ENCODE assay signal across 8 mouse cellular contexts in the genomic region with DNA sequence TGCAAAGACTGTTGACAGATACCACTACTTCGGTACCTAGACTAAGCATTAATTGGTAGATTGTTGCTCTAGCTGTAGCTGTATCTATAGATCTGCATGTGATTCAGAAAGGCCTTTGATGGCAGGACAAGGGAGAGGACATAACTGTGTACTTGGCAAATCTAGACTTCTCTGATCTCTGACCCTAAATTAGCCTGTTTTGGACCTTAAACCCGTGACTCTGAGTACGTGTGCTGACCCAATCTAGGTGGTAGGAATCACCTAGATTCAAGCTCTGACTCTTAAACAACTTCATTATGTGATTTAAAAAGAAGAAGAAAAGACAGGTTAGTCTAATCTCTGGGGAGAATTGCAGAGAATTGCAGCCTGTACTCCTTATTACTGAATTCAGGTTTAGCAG. TPM values are rescaled to one million over a fixed set of nuclear protein-coding genes. Genes with fewer than 3 reads are reported as not detected.
DNase-seq lines count a peak whose midpoint lies in the region; ATAC-seq and TF ChIP-seq lines count a peak whose summit lies in the region.

Gene Ppp2r1b (plus strand): TSS at position 221 of the 400 bp plus-strand sequence.

- H3K9ac ChIP-seq in heart, postnatal 0 days (replicated peaks; ENCODE audit: low read depth, low read length), result no peak within 1 kb of the TSS
- H3K9ac ChIP-seq in neural tube, embryonic 15.5 days (replicated peaks), result no peak within 1 kb of the TSS

- no peak within 1 kb of the TSS for H3K27ac ChIP-seq in left cerebral cortex, adult 2 months
- no peak within 1 kb of the TSS for H3K27ac ChIP-seq in bone marrow macrophage, adult 2 months (ENCODE audit: insufficient read depth, low read depth, low read length)
- no peak within 1 kb of the TSS for H3K27ac ChIP-seq in heart, postnatal 0 days (ENCODE audit: low read depth)
- no peak within 1 kb of the TSS for H3K27ac ChIP-seq in limb, embryonic 10.5 days
- no peak within 1 kb of the TSS for H3K27ac ChIP-seq in neural tube, embryonic 15.5 days (replicated peaks)

- H3K4me1 ChIP-seq in bone marrow macrophage, adult 2 months (ENCODE audit: control insufficient read depth, insufficient read depth, low read length), result peaks cover 15% of the 10 kb centered on the region
- H3K4me1 ChIP-seq in heart, postnatal 0 days (ENCODE audit: control insufficient read depth, insufficient read depth), result no peaks in the 10 kb centered on the region
- H3K4me1 ChIP-seq in limb, embryonic 10.5 days, result peaks cover 14% of the 10 kb centered on the region; the same call in 1 of the 2 replicates
- no peaks in the 10 kb centered on the region for H3K4me1 ChIP-seq in neural tube, embryonic 15.5 days

- TF ChIP-seq EP300 in heart, postnatal 0 days (IDR thresholded peaks at IDR 0.05; ENCODE audit: low read depth), result no peak

- H3K36me3 ChIP-seq in heart, postnatal 0 days (replicated peaks; ENCODE audit: control insufficient read depth, insufficient read depth, low read length), result peaks cover 11% of the 10 kb centered on the region
- peaks cover 21% of the 10 kb centered on the region for H3K36me3 ChIP-seq in limb, embryonic 10.5 days
- peaks cover 13% of the 10 kb centered on the region for H3K36me3 ChIP-seq in neural tube, embryonic 15.5 days

- H3K4me2 ChIP-seq in heart, postnatal 0 days (ENCODE audit: low read depth, low read length), result no peak within 1 kb of the TSS
- no peak within 1 kb of the TSS for H3K4me2 ChIP-seq in neural tube, embryonic 15.5 days

- 91% methylated on average over 3 of the region's 3 CpGs for WGBS in heart, postnatal 0 days
- WGBS in limb, embryonic 10.5 days, result 94% methylated on average over 3 of the region's 3 CpGs
- WGBS in neural tube, embryonic 15.5 days, result 94% methylated on average over 3 of the region's 3 CpGs

- H3K4me3 ChIP-seq in left cerebral cortex, adult 2 months, result no peak within 1 kb of the TSS
- no peak within 1 kb of the TSS for H3K4me3 ChIP-seq in bone marrow macrophage, adult 2 months (ENCODE audit: insufficient read depth, low read length)
- no peak within 1 kb of the TSS for H3K4me3 ChIP-seq in heart, postnatal 0 days (ENCODE audit: low read depth, low read length)
- H3K4me3 ChIP-seq in limb, embryonic 10.5 days, result no peak within 1 kb of the TSS
- H3K4me3 ChIP-seq in neural tube, embryonic 15.5 days (replicated peaks), result no peak within 1 kb of the TSS

- TF ChIP-seq CTCF in left cerebral cortex, adult 2 months (IDR thresholded peaks at IDR 0.05), result no peak
- no peak for TF ChIP-seq CTCF in bone marrow macrophage, adult 2 months (IDR thresholded peaks at IDR 0.05; ENCODE audit: low read depth, low read length)
- no peak for TF ChIP-seq CTCF in heart, postnatal 0 days (IDR thresholded peaks at IDR 0.05; ENCODE audit: low read depth)

- no peak for DNase-seq in left cerebral cortex, adult 2 months (ENCODE audit: extremely low spot score in 1 of 2, low spot score in 2 of 2)
- no peak for DNase-seq in left cerebral cortex, adult 9 months (ENCODE audit: low spot score in 2 of 2)
- DNase-seq in heart, postnatal 0 days (ENCODE audit: low spot score), result no peak
- DNase-seq in limb, embryonic 10.5 days (ENCODE audit: low spot score), result no peak
- no peak for DNase-seq in spleen, adult 12 weeks (ENCODE audit: low spot score)
- no peak for DNase-seq in cerebellum, adult 9-11 months

- no peaks in the 10 kb centered on the region for H3K9me3 ChIP-seq in heart, postnatal 0 days (replicated peaks; ENCODE audit: control insufficient read depth, low read length)
- no peaks in the 10 kb centered on the region for H3K9me3 ChIP-seq in limb, embryonic 10.5 days (replicated peaks)
- H3K9me3 ChIP-seq in neural tube, embryonic 15.5 days (replicated peaks), result no peaks in the 10 kb centered on the region

- ATAC-seq in heart, postnatal 0 days (ENCODE audit: insufficient read depth, low read depth), result no peak
- no peak for ATAC-seq in neural tube, embryonic 15.5 days (ENCODE audit: low FRiP score)

- TF ChIP-seq POLR2A in bone marrow macrophage, adult 2 months (IDR thresholded peaks at IDR 0.05; ENCODE audit: borderline replicate concordance, low read depth, low read length), result no peak

- no peaks in the 10 kb centered on the region for H3K27me3 ChIP-seq in heart, postnatal 0 days (ENCODE audit: control insufficient read depth, insufficient read depth, low read length)
- H3K27me3 ChIP-seq in limb, embryonic 10.5 days (ENCODE audit: low read depth, poor library complexity, severe bottlenecking), result no peaks in the 10 kb centered on the region
- H3K27me3 ChIP-seq in neural tube, embryonic 15.5 days (replicated peaks), result no peaks in the 10 kb centered on the region

- intact Hi-C loops in left cerebral cortex, adult 2 months (cut with DNase I), result loop anchor here (5.0 kb wide), 1 partner anchor 292 kb away; no protein-coding TSS in a partner anchor

RNA-seq across cellular contexts. Expression of gene Ppp2r1b, which starts in this region (rescaled TPM):
- 10 to 100 TPM; 21.6 to 28.5 TPM for total RNA-seq in left cerebral cortex, adult 2 months (2021)
- 13.5 and 16.2 TPM in 2 replicates for polyA plus RNA-seq in bone marrow macrophage, adult 2 months (2012; ENCODE audit: insufficient read depth, insufficient read length, missing spikeins)
- 7.5 and 15.3 TPM in 2 replicates for total RNA-seq in heart, postnatal 0 days (2014; rRNA removed; ENCODE audit: low replicate concordance)
- 15.3 and 17.8 TPM in 2 replicates for polyA plus RNA-seq in heart, postnatal 0 days (2015; fragmentation: Nextera tagmentation; extraction: Ambion mirVana)
- polyA plus RNA-seq in limb, embryonic 10.5 days (2016; fragmentation: Nextera tagmentation; extraction: Ambion mirVana), result 159 and 177 TPM in 2 replicates
- polyA plus RNA-seq in neural tube, embryonic 15.5 days (2015; fragmentation: Nextera tagmentation; extraction: Ambion mirVana), result 43.8 and 50.8 TPM in 2 replicates
